Mouse (Mus musculus) splenic B cell, adult 2 months (primary cell): ENCODE results near the gene Cab39.

ENCODE experiments used
- DNase-seq: peaks from one replicate; pipeline ENCODE4 v3.0.0-alpha.2; 2011; ENCODE audit warnings: low read depth, low spot score
- H3K27me3 ChIP-seq: 2 replicates; pipeline ENCODE4 v1.6.1; 2012; ENCODE audit warnings: mild to moderate bottlenecking, low read length, moderate library complexity, mixed read lengths; ENCODE audit not compliant: control insufficient read depth, poor library complexity, insufficient read depth, severe bottlenecking
- H3K36me3 ChIP-seq: 2 replicates; pipeline ENCODE4 v1.6.1; 2012; ENCODE audit warnings: mild to moderate bottlenecking, low read length, moderate library complexity, mixed read lengths; ENCODE audit not compliant: control insufficient read depth, poor library complexity, insufficient read depth, severe bottlenecking

Cab39 gene

GRCm38 (mm10) chr1:85767754-85768153 lies 25.5 kb upstream of the Cab39 start:
- no peaks in the 10 kb centered on the region for H3K36me3 ChIP-seq

GRCm38 (mm10) chr1:85771976-85772375 lies 21.3 kb upstream of the Cab39 start:
- H3K36me3 ChIP-seq, result no peaks in the 10 kb centered on the region
- DNase-seq, result no peak
- no peaks in the 10 kb centered on the region for H3K27me3 ChIP-seq

More at GRCm38 (mm10) chr1:85767754-85768153, 25.5 kb upstream of the Cab39 start:
- DNase-seq, result no peak
- no peaks in the 10 kb centered on the region for H3K27me3 ChIP-seq

GRCm38 (mm10) chr1:85775136-85775535 lies 18.1 kb upstream of the Cab39 start:
- no peak for DNase-seq
- H3K36me3 ChIP-seq, result no peaks in the 10 kb centered on the region
- H3K27me3 ChIP-seq, result no peaks in the 10 kb centered on the region

GRCm38 (mm10) chr1:85776154-85776553 lies 17.1 kb upstream of the Cab39 start:
- no peak for DNase-seq
- Histone ChIP-seq H3K36me3 (no peaks in the 10 kb centered on the region), H3K27me3 (no peaks in the 10 kb centered on the region)

GRCm38 (mm10) chr1:85778436-85778835 lies 14.8 kb upstream of the Cab39 start, which contains the start of gene A630001G21Rik:
TSS of gene A630001G21Rik (minus strand) at chr1:85778643.
- no peaks in the 10 kb centered on the region for H3K27me3 ChIP-seq
- H3K36me3 ChIP-seq, result no peaks in the 10 kb centered on the region
- no peak for DNase-seq

GRCm38 (mm10) chr1:85779012-85779411 lies 14.2 kb upstream of the Cab39 start:
- no peaks in the 10 kb centered on the region for H3K27me3 ChIP-seq
- no peak for DNase-seq
- no peaks in the 10 kb centered on the region for H3K36me3 ChIP-seq

- no peaks in the 10 kb centered on the region for H3K36me3 ChIP-seq
- H3K27me3 ChIP-seq, result no peaks in the 10 kb centered on the region
- peak; percentile 27 for DNase-seq
Measured at GRCm38 (mm10) chr1:85779428-85780180, 13.6 kb upstream of the Cab39 start.

GRCm38 (mm10) chr1:85790565-85790964 lies 2.7 kb upstream of the Cab39 start:
- DNase-seq, result no peak
- Histone ChIP-seq H3K36me3 (no peaks in the 10 kb centered on the region), H3K27me3 (no peaks in the 10 kb centered on the region)

- no peaks in the 10 kb centered on the region for H3K27me3 ChIP-seq
- no peak for DNase-seq
Measured at GRCm38 (mm10) chr1:85791476-85791875, 1.8 kb upstream of the Cab39 start.

GRCm38 (mm10) chr1:85794106-85794771 lies 998 bp downstream of the Cab39 start:
- H3K27me3 ChIP-seq, result no peaks in the 10 kb centered on the region
- no peaks in the 10 kb centered on the region for H3K36me3 ChIP-seq
- peak; percentile 52 for DNase-seq

More at GRCm38 (mm10) chr1:85791476-85791875, 1.8 kb upstream of the Cab39 start:
- H3K36me3 ChIP-seq, result no peaks in the 10 kb centered on the region

- no peaks in the 10 kb centered on the region for H3K36me3 ChIP-seq
- no peak for DNase-seq
Measured at GRCm38 (mm10) chr1:85795196-85795595, 2.0 kb downstream of the Cab39 start.

GRCm38 (mm10) chr1:85799776-85800175 lies 6.5 kb downstream of the Cab39 start:
- peak; percentile 26 for DNase-seq
- Histone ChIP-seq H3K27me3 (no peaks in the 10 kb centered on the region), H3K36me3 (0 out of 2 replicates have a peak, but pooled peaks cover 3% of the 10 kb centered on the region)

More at GRCm38 (mm10) chr1:85795196-85795595, 2.0 kb downstream of the Cab39 start:
- H3K27me3 ChIP-seq, result no peaks in the 10 kb centered on the region

GRCm38 (mm10) chr1:85802517-85802916 lies 9.3 kb downstream of the Cab39 start:
- Histone ChIP-seq H3K36me3 (0 out of 2 replicates have a peak, but pooled peaks cover 3% of the 10 kb centered on the region), H3K27me3 (no peaks in the 10 kb centered on the region)
- DNase-seq, result no peak

- H3K27me3 ChIP-seq, result no peaks in the 10 kb centered on the region
- DNase-seq, result no peak
- 0 out of 2 replicates have a peak, but pooled peaks cover 3% of the 10 kb centered on the region for H3K36me3 ChIP-seq
Measured at GRCm38 (mm10) chr1:85804551-85804950, 11.3 kb downstream of the Cab39 start.

GRCm38 (mm10) chr1:85809256-85809655 lies 16.0 kb downstream of the Cab39 start:
- peak; percentile 36 for DNase-seq
- no peaks in the 10 kb centered on the region for H3K27me3 ChIP-seq
- 0 out of 2 replicates have a peak, but pooled peaks cover 3% of the 10 kb centered on the region for H3K36me3 ChIP-seq
